ENCODE assay signal across 8 mouse cellular contexts in the genomic region with DNA sequence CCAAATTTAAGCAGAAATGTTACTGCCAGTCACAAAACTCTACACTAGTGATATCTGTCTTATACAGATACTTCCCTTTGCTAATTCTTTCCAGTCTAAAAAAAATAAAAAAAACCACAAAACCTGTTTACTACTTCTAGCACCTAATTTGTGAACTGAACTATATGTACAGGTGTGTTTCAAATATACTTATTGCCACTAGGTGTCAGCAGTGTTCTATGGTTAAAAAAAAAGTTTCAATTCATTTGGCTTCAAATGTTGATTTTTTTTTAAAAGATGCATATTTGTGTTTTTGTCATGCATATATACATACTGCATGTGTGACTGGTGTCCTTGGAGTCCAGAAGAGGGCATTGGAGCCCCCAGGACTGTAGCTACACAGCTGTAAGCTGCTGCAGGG. TPM values are rescaled to one million over a fixed set of nuclear protein-coding genes. Genes with fewer than 3 reads are reported as not detected.
DNase-seq lines count a peak whose midpoint lies in the region; ATAC-seq and TF ChIP-seq lines count a peak whose summit lies in the region.

No protein-coding gene starts in this region.

- H3K36me3 ChIP-seq in forebrain, postnatal 0 days (ENCODE audit: insufficient read depth) = peaks cover 23% of the 10 kb centered on the region
- H3K36me3 ChIP-seq in forebrain, embryonic 16.5 days (ENCODE audit: control insufficient read depth, insufficient read depth) = peaks cover 23% of the 10 kb centered on the region

- no peaks in the 10 kb centered on the region for H3K9me3 ChIP-seq in forebrain, postnatal 0 days (ENCODE audit: low read length)
- H3K9me3 ChIP-seq in forebrain, embryonic 16.5 days (ENCODE audit: control insufficient read depth, low read length) = no peaks in the 10 kb centered on the region

- TF ChIP-seq POLR2A in lung, adult 2 months (IDR thresholded peaks at IDR 0.05; ENCODE audit: borderline replicate concordance, extremely low read depth, low read depth, low read length) = no peak

- no peak overlapping the region for H3K9ac ChIP-seq in forebrain, postnatal 0 days
- no peak overlapping the region for H3K9ac ChIP-seq in forebrain, embryonic 16.5 days (replicated peaks; ENCODE audit: low read depth, low read length)

- ATAC-seq in forebrain, postnatal 0 days = no peak
- ATAC-seq in forebrain, embryonic 16.5 days = no peak

- DNase-seq in forebrain, postnatal 0 days = peak; percentile 64
- DNase-seq in lung, adult 2 months = no peak
- no peak for DNase-seq in lung, adult 18-20 months
- DNase-seq in NIH3T3 (ENCODE audit: low read depth) = peak; percentile 66
- peak; percentile 26 for DNase-seq in lung, postnatal 36 days
- DNase-seq in ovary, postnatal 14 days (ENCODE audit: low spot score) = no peak
- DNase-seq in urinary bladder, postnatal 14 days (ENCODE audit: low spot score) = no peak

- no peak overlapping the region for H3K4me3 ChIP-seq in forebrain, postnatal 0 days (ENCODE audit: low read depth, low read length)
- H3K4me3 ChIP-seq in forebrain, embryonic 16.5 days (replicated peaks; ENCODE audit: low read length) = no peak overlapping the region
- no peak overlapping the region for H3K4me3 ChIP-seq in lung, adult 2 months (replicated peaks; ENCODE audit: extremely low read depth, low read depth, low read length)

- H3K27me3 ChIP-seq in forebrain, postnatal 0 days (ENCODE audit: insufficient read depth, low read length) = no peaks in the 10 kb centered on the region
- no peaks in the 10 kb centered on the region for H3K27me3 ChIP-seq in forebrain, embryonic 16.5 days (replicated peaks; ENCODE audit: control insufficient read depth, insufficient read depth, low read length)

- H3K4me2 ChIP-seq in forebrain, postnatal 0 days (ENCODE audit: low read depth) = no peak overlapping the region
- no peak overlapping the region for H3K4me2 ChIP-seq in forebrain, embryonic 16.5 days (ENCODE audit: low read length)

- TF ChIP-seq CTCF in forebrain, postnatal 0 days (IDR thresholded peaks at IDR 0.05; ENCODE audit: low read depth) = peak; percentile 67
- TF ChIP-seq CTCF in lung, adult 2 months (IDR thresholded peaks at IDR 0.05; ENCODE audit: insufficient read depth, low read length) = peak; percentile 19; the same call in 1 of the 2 replicates

- no peak overlapping the region for H3K27ac ChIP-seq in forebrain, postnatal 0 days (ENCODE audit: low read depth, low read length)
- H3K27ac ChIP-seq in forebrain, embryonic 16.5 days (ENCODE audit: low read length) = no peak overlapping the region

- H3K4me1 ChIP-seq in forebrain, postnatal 0 days (ENCODE audit: insufficient read depth) = no peaks in the 10 kb centered on the region
- peaks cover 17% of the 10 kb centered on the region for H3K4me1 ChIP-seq in forebrain, embryonic 16.5 days (replicated peaks; ENCODE audit: control insufficient read depth, insufficient read depth, low read length)
- peaks cover 5% of the 10 kb centered on the region; the same call in 1 of the 2 replicates for H3K4me1 ChIP-seq in lung, adult 2 months (ENCODE audit: control insufficient read depth, insufficient read depth, low read length)

RNA-seq across cellular contexts. Expression of gene Pfn2, which starts 4.1 kb away (rescaled TPM):
- 446 and 453 TPM in 2 replicates for total RNA-seq in forebrain, postnatal 0 days (2014; rRNA removed)
- polyA plus RNA-seq in forebrain, postnatal 0 days (2015; fragmentation: Nextera tagmentation; extraction: Ambion mirVana) = 654 and 706 TPM in 2 replicates
- polyA plus RNA-seq in forebrain, embryonic 16.5 days (2015; fragmentation: Nextera tagmentation; extraction: Ambion mirVana) = 591 and 609 TPM in 2 replicates
- polyA plus RNA-seq in lung, adult 2 months (2012; rRNA removed) = 5.4 and 11.1 TPM in 2 replicates

Comparison
In these comparisons a context has a peak if more than half of its experiments do, and no peak if none do; other contexts are left out.
1. DNase-seq: peak in forebrain, postnatal 0 days (single experiment), NIH3T3 (single experiment) and lung, postnatal 36 days (single experiment); none in lung, adult 2 months (single experiment), lung, adult 18-20 months (0 of 2), ovary, postnatal 14 days (single experiment) and urinary bladder, postnatal 14 days (single experiment).
2. RNA of gene Pfn2, which starts 4.1 kb away (polyA plus RNA-seq): 654 to 706 TPM in forebrain, postnatal 0 days and 591 to 609 TPM in forebrain, embryonic 16.5 days; 5.4 to 11.1 TPM in lung, adult 2 months; every median in the first group is over 10 times any median in the second.